In the genomic region with DNA sequence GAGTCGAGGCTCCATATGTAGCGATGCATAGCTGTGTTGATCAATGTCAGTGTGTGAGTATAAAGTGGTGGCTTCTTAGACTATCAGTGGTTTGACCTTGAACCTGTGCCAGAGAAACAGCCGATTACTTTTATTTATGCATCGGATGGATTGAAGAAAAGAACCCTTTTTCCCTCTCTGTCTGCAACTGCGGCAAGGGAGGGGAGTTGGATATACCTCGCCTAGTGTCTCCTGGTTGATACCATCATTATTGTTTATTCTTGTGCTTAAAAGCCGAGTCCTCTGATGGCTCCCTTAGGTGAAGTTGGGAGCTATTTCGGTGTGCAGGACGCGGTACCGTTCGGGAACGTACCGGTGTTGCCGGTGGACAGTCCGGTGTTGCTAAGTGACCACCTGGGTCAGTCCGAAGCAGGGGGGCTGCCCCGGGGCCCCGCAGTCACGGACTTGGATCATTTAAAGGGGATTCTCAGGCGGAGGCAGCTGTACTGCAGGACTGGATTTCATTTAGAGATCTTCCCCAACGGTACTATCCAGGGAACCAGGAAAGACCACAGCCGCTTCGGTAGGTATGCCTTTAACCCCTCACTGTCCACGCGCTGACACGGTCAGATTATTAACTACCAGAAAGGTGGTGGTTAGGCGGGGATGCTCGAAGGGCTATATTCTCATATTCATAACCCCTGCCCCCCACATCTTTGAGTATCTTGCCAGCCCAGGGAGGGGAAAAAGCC, we compare ENCODE assay signal across 8 mouse cellular contexts. TPM values are rescaled to one million over a fixed set of nuclear protein-coding genes. Genes with fewer than 3 reads are reported as not detected.
DNase-seq lines count a peak whose midpoint lies in the region; ATAC-seq and TF ChIP-seq lines count a peak whose summit lies in the region.

No protein-coding gene starts in this region.

- H3K27me3 ChIP-seq in spleen, adult 2 months (ENCODE audit: control insufficient read depth, insufficient read depth, low read length), result peaks cover 54% of the 10 kb centered on the region
- H3K27me3 ChIP-seq in heart, embryonic 11.5 days (ENCODE audit: control insufficient read depth, insufficient read depth, low read length), result peaks cover 54% of the 10 kb centered on the region
- H3K27me3 ChIP-seq in kidney, embryonic 15.5 days, result peaks cover 87% of the 10 kb centered on the region
- peaks cover 7% of the 10 kb centered on the region for H3K27me3 ChIP-seq in midbrain, embryonic 16.5 days (ENCODE audit: control insufficient read depth, insufficient read depth, low read depth, low read length)

- H3K4me3 ChIP-seq in spleen, adult 2 months (ENCODE audit: extremely low read depth, insufficient read depth, insufficient read length), result 0 out of 2 replicates have a peak overlapping the region, but pooled peaks have one; percentile 62
- peak overlapping the region; percentile 61 for H3K4me3 ChIP-seq in heart, embryonic 11.5 days (ENCODE audit: low read depth, low read length)
- peak overlapping the region; percentile 57 for H3K4me3 ChIP-seq in kidney, embryonic 15.5 days (replicated peaks)
- peak overlapping the region; percentile 85 for H3K4me3 ChIP-seq in midbrain, embryonic 16.5 days (ENCODE audit: low read depth, low read length)

- no peak for TF ChIP-seq POLR2A in spleen, adult 2 months (IDR thresholded peaks at IDR 0.05; ENCODE audit: low read depth, low read length)

- H3K27ac ChIP-seq in spleen, adult 2 months (ENCODE audit: insufficient read depth, low read length), result no peak overlapping the region
- H3K27ac ChIP-seq in heart, embryonic 11.5 days (ENCODE audit: low read depth, low read length), result 0 out of 2 replicates have a peak overlapping the region, but pooled peaks have one; percentile 46
- H3K27ac ChIP-seq in kidney, embryonic 15.5 days, result 0 out of 2 replicates have a peak overlapping the region, but pooled peaks have one; percentile 2
- no peak overlapping the region for H3K27ac ChIP-seq in midbrain, embryonic 16.5 days (ENCODE audit: low read length)

- WGBS in spleen, adult 2 months, result 4% methylated on average over 29 of the region's 29 CpGs
- WGBS in heart, embryonic 11.5 days (ENCODE audit: insufficient replicate concordance), result 1% methylated on average over 29 of the region's 29 CpGs
- under 1% methylated on average over 29 of the region's 29 CpGs for WGBS in kidney, embryonic 15.5 days
- under 1% methylated on average over 29 of the region's 29 CpGs for WGBS in midbrain, embryonic 16.5 days

- H3K9ac ChIP-seq in heart, embryonic 11.5 days (ENCODE audit: low read depth, low read length), result peak overlapping the region; percentile 80
- H3K9ac ChIP-seq in kidney, embryonic 15.5 days, result peak overlapping the region; percentile 63
- H3K9ac ChIP-seq in midbrain, embryonic 16.5 days (ENCODE audit: low read depth, low read length), result peak overlapping the region; percentile 60

- H3K36me3 ChIP-seq in spleen, adult 2 months (ENCODE audit: control insufficient read depth, insufficient read depth, low read length), result no peaks in the 10 kb centered on the region
- H3K36me3 ChIP-seq in heart, embryonic 11.5 days (ENCODE audit: control insufficient read depth, insufficient read depth, low read length), result no peaks in the 10 kb centered on the region
- H3K36me3 ChIP-seq in kidney, embryonic 15.5 days, result no peaks in the 10 kb centered on the region
- H3K36me3 ChIP-seq in midbrain, embryonic 16.5 days (ENCODE audit: control insufficient read depth, insufficient read depth, low read length), result no peaks in the 10 kb centered on the region

- DNase-seq in spleen, adult 2 months (ENCODE audit: low read depth in 1 of 2, low spot score in 2 of 2), result no peak
- no peak for DNase-seq in spleen, postnatal 10 days (ENCODE audit: low spot score in 2 of 2)
- peak; percentile 46 to 58 for DNase-seq in cerebellum, postnatal 36 days
- DNase-seq in ovary, postnatal 36 days (ENCODE audit: low spot score), result no peak
- DNase-seq in adipocyte (ENCODE audit: low spot score), result no peak

- H3K4me1 ChIP-seq in spleen, adult 2 months (ENCODE audit: control insufficient read depth, insufficient read depth, insufficient read length), result peaks cover 22% of the 10 kb centered on the region
- H3K4me1 ChIP-seq in heart, embryonic 11.5 days (ENCODE audit: control insufficient read depth, insufficient read depth, low read length), result peaks cover 4% of the 10 kb centered on the region; the same call in 1 of the 2 replicates
- H3K4me1 ChIP-seq in kidney, embryonic 15.5 days, result peaks cover 62% of the 10 kb centered on the region
- H3K4me1 ChIP-seq in midbrain, embryonic 16.5 days (ENCODE audit: control insufficient read depth, insufficient read depth, low read length), result peaks cover 43% of the 10 kb centered on the region

- H3K4me2 ChIP-seq in heart, embryonic 11.5 days, result peak overlapping the region; percentile 88
- peak overlapping the region; percentile 97 for H3K4me2 ChIP-seq in kidney, embryonic 15.5 days
- H3K4me2 ChIP-seq in midbrain, embryonic 16.5 days (ENCODE audit: low read length), result peak overlapping the region; percentile 99

- ATAC-seq in heart, embryonic 11.5 days (replicated peaks; ENCODE audit: insufficient number of reproducible peaks, low FRiP score, low TSS enrichment), result no peak
- no peak for ATAC-seq in kidney, embryonic 15.5 days (replicated peaks; ENCODE audit: low FRiP score)
- no peak for ATAC-seq in midbrain, embryonic 16.5 days

- TF ChIP-seq CTCF in spleen, adult 2 months (IDR thresholded peaks at IDR 0.05; ENCODE audit: extremely low read depth, insufficient read depth, insufficient read length, insufficient replicate concordance), result no peak

- H3K9me3 ChIP-seq in heart, embryonic 11.5 days (replicated peaks; ENCODE audit: control insufficient read depth, low read length), result no peaks in the 10 kb centered on the region
- no peaks in the 10 kb centered on the region for H3K9me3 ChIP-seq in kidney, embryonic 15.5 days (replicated peaks)
- H3K9me3 ChIP-seq in midbrain, embryonic 16.5 days (replicated peaks; ENCODE audit: control insufficient read depth, low read length, poor library complexity, severe bottlenecking), result no peaks in the 10 kb centered on the region

RNA-seq across cellular contexts. Expression of a gene that starts 2.6 kb away (rescaled TPM):
- not detected in 2 replicates for polyA plus RNA-seq in spleen, adult 2 months (2012; rRNA removed)
- polyA plus RNA-seq in heart, embryonic 11.5 days (2014; fragmentation: Nextera tagmentation; extraction: Ambion mirVana), result 8.9 and 9.1 TPM in 2 replicates
- 6.7 and 7.9 TPM in 2 replicates for polyA plus RNA-seq in kidney, embryonic 15.5 days (2015; fragmentation: Nextera tagmentation; extraction: Ambion mirVana)
- 24.4 and 26.1 TPM in 2 replicates for polyA plus RNA-seq in midbrain, embryonic 16.5 days (2015; fragmentation: Nextera tagmentation; extraction: Ambion mirVana)

Comparison
In these comparisons a context has a peak if more than half of its experiments do, and no peak if none do; other contexts are left out.
1. DNase-seq: peak in cerebellum, postnatal 36 days (2 of 2); none in spleen, adult 2 months (0 of 2), spleen, postnatal 10 days (0 of 2), ovary, postnatal 36 days (single experiment) and adipocyte (single experiment).
2. H3K27ac ChIP-seq: peak in heart, embryonic 11.5 days (single experiment) and kidney, embryonic 15.5 days (single experiment); none in spleen, adult 2 months (single experiment) and midbrain, embryonic 16.5 days (single experiment).
3. Peak in every context shown above with its lines, with median percentiles within 50 percentile points of each other: H3K4me3 ChIP-seq, H3K4me2 ChIP-seq and H3K9ac ChIP-seq.